Mouse (Mus musculus) erythroblast, embryonic 14.5 days (primary cell): ENCODE results near the gene Lhfp.

Experiments
- GATA1 ChIP-seq: IDR thresholded peaks from 2 replicates; pipeline ENCODE4 v1.6.1; 2012; ENCODE audit warnings: low read length, inconsistent platforms, mixed read lengths
- TAL1 ChIP-seq: IDR thresholded peaks from 3 replicates; pipeline ENCODE4 v1.6.1; 2012; ENCODE audit warnings: low read length, inconsistent platforms, mixed read lengths

- TF ChIP-seq GATA1 (no peak), TAL1 (no peak)
Measured at GRCm38 (mm10) chr3:53016436-53017340, 24.6 kb upstream of the Lhfp start, which contains the start of gene Cog6.
